Mouse (Mus musculus): ENCODE data around the gene D630045J12Rik. TPM values are rescaled to one million over a fixed set of nuclear protein-coding genes. Genes with fewer than 3 reads are reported as not detected.
A peak's percentile ranks its signal among the peaks of the same experiment; 100 is the strongest.

The D630045J12Rik gene
- polyA plus RNA-seq, 1 experiment from 2014 or later: 2.9 TPM

GRCm38 (mm10) chr6:38244806-38245205 lies 9.0 kb downstream of the D630045J12Rik start:
- Histone ChIP-seq H3K36me3 (ENCODE audit: control insufficient read depth, insufficient read depth, low read length) (no peaks in the 10 kb centered on the region), H3K27ac (ENCODE audit: low read length) (no peak overlapping the region), H3K9ac (ENCODE audit: low read length) (no peak overlapping the region), H3K4me2 (ENCODE audit: low read depth, low read length) (no peak overlapping the region), H3K4me1 (replicated peaks; ENCODE audit: control insufficient read depth, insufficient read depth, low read length) (peaks cover 6% of the 10 kb centered on the region), H3K4me3 (ENCODE audit: low read length) (no peak overlapping the region), H3K27me3 (ENCODE audit: control insufficient read depth, insufficient read depth, low read depth, low read length) (no peaks in the 10 kb centered on the region), H3K9me3 (ENCODE audit: control insufficient read depth, low read length) (no peaks in the 10 kb centered on the region)
- ATAC-seq (ENCODE audit: low read depth): no peak
- WGBS: 80% methylated on average over 3 of the region's 3 CpGs

DNA sequence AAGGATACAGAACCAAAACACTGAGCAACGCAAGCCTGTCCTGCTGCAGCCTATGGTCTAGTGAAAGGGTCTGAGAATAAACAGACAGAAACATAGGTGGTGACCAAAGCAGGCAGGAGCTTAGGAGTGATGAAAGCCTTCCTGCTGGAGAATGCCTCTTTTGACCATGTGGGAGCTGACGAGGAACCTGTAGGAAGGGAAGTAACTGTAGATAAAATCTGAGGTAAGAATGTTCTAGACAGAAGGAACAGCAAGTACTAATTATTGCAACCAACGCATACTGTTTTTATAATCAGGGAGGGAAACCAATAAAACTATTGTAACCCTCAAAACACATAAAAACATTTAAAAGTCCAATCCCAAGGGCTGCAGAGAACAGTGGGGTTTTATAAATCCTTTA lies 9.6 kb downstream of the D630045J12Rik start:
- WGBS: 69% methylated on average over 3 of the region's 3 CpGs
- ATAC-seq (ENCODE audit: low read depth): no peak

DNA sequence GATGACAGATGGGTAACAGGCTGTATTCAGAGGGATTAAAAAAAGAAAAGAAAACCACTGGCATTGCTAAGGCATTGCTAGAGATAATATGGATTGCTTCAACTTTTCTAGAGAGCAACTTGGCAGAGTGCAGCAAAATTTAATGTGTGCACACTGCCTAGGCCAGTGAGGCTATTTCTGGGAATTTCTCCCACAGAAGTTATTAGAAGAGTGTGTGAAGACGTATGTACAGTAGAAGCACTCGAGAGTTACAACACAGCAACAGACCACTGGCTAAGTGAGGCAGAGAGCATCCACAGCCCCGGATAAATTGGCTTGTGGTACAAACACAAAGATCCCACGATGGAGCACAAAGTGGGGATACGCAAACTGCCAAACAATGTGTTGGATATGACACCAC lies 11.0 kb downstream of the D630045J12Rik start:
- Histone ChIP-seq H3K4me3 (ENCODE audit: low read length) (no peak overlapping the region), H3K27me3 (ENCODE audit: control insufficient read depth, insufficient read depth, low read depth, low read length) (no peaks in the 10 kb centered on the region), H3K9ac (ENCODE audit: low read length) (no peak overlapping the region), H3K9me3 (ENCODE audit: control insufficient read depth, low read length) (no peaks in the 10 kb centered on the region), H3K27ac (ENCODE audit: low read length) (no peak overlapping the region), H3K4me1 (replicated peaks; ENCODE audit: control insufficient read depth, insufficient read depth, low read length) (peaks cover 3% of the 10 kb centered on the region; the same call in 1 of the 2 replicates), H3K36me3 (ENCODE audit: control insufficient read depth, insufficient read depth, low read length) (no peaks in the 10 kb centered on the region), H3K4me2 (ENCODE audit: low read depth, low read length) (no peak overlapping the region)
- ATAC-seq (ENCODE audit: low read depth): peak; percentile 74; the same call in 1 of the 2 replicates
- 54% methylated on average over 5 of the region's 5 CpGs for WGBS

More for the DNA sequence above, 9.6 kb downstream of the D630045J12Rik start:
- Histone ChIP-seq H3K4me2 (ENCODE audit: low read depth, low read length) (no peak overlapping the region), H3K9ac (ENCODE audit: low read length) (no peak overlapping the region), H3K9me3 (ENCODE audit: control insufficient read depth, low read length) (no peaks in the 10 kb centered on the region), H3K27me3 (ENCODE audit: control insufficient read depth, insufficient read depth, low read depth, low read length) (no peaks in the 10 kb centered on the region), H3K4me3 (ENCODE audit: low read length) (no peak overlapping the region), H3K4me1 (replicated peaks; ENCODE audit: control insufficient read depth, insufficient read depth, low read length) (peaks cover 6% of the 10 kb centered on the region), H3K27ac (ENCODE audit: low read length) (no peak overlapping the region), H3K36me3 (ENCODE audit: control insufficient read depth, insufficient read depth, low read length) (no peaks in the 10 kb centered on the region)

DNA sequence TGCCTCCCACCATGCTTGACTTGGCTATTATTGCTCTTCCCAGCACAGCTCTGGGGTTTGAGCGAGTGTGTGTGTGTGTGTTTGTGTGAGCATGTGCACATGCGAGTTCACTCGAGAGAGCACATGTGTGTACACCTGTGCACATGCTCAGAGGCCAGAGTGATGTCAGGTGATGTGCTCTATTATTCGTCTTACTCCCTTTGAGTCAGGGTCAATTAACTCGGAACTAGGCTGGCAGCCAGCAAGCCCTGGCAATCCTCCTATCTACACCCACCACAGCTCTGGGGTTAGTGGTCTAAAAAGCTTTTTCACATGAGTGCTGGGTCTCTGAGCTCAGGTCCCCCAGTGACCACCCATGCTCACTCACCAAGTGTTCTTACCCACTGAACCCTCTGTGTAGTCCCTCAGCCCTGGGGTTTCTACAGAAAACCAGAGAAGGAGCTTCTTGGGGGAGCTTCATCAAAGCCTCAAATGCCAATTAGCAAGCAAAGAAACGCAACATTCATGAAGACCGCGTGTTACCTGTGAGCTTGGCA lies 11.4 kb downstream of the D630045J12Rik start:
- Histone ChIP-seq H3K9ac (ENCODE audit: low read length) (no peak overlapping the region), H3K4me1 (replicated peaks; ENCODE audit: control insufficient read depth, insufficient read depth, low read length) (peaks cover 3% of the 10 kb centered on the region; the same call in 1 of the 2 replicates), H3K9me3 (ENCODE audit: control insufficient read depth, low read length) (no peaks in the 10 kb centered on the region), H3K36me3 (ENCODE audit: control insufficient read depth, insufficient read depth, low read length) (no peaks in the 10 kb centered on the region), H3K27me3 (ENCODE audit: control insufficient read depth, insufficient read depth, low read depth, low read length) (no peaks in the 10 kb centered on the region), H3K4me2 (ENCODE audit: low read depth, low read length) (no peak overlapping the region), H3K4me3 (ENCODE audit: low read length) (no peak overlapping the region), H3K27ac (ENCODE audit: low read length) (no peak overlapping the region)
- 82% methylated on average over 8 of the region's 8 CpGs for WGBS
- ATAC-seq (ENCODE audit: low read depth): no peak; the same call in 1 of the 2 replicates

GRCm38 (mm10) chr6:38241508-38241907 lies 12.3 kb downstream of the D630045J12Rik start:
- Histone ChIP-seq H3K36me3 (ENCODE audit: control insufficient read depth, insufficient read depth, low read length) (no peaks in the 10 kb centered on the region), H3K9ac (ENCODE audit: low read length) (no peak overlapping the region), H3K4me3 (ENCODE audit: low read length) (no peak overlapping the region), H3K27me3 (ENCODE audit: control insufficient read depth, insufficient read depth, low read depth, low read length) (no peaks in the 10 kb centered on the region), H3K4me1 (replicated peaks; ENCODE audit: control insufficient read depth, insufficient read depth, low read length) (peaks cover 3% of the 10 kb centered on the region; the same call in 1 of the 2 replicates), H3K27ac (ENCODE audit: low read length) (no peak overlapping the region), H3K9me3 (ENCODE audit: control insufficient read depth, low read length) (no peaks in the 10 kb centered on the region), H3K4me2 (ENCODE audit: low read depth, low read length) (no peak overlapping the region)
- WGBS: 76% methylated on average over 4 of the region's 4 CpGs
- no peak for ATAC-seq (ENCODE audit: low read depth)

DNA sequence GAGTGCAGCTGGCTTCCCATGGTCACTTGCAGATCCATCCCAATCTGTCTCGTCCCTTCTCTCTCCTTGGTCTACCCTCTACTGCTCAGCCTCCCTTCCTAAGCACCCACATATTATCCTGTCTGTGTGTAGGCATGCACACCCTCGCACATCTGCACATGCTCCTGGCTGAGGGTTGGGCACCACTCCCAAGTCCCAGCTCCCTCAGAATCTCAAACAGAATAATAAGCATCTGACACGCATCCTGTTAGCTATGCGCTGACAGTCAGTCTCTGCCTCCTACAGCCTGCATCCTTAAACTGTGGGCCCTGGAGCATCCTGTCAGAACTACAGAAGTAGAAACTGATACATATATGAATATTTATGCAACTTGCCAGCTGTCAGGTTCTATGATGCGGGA lies 13.2 kb downstream of the D630045J12Rik start:
- WGBS: 62% methylated on average over 5 of the region's 5 CpGs
- H3K36me3 ChIP-seq (ENCODE audit: control insufficient read depth, insufficient read depth, low read length): no peaks in the 10 kb centered on the region
- H3K4me3 ChIP-seq (ENCODE audit: low read length): no peak overlapping the region
- ATAC-seq (ENCODE audit: low read depth): no peak
- no peaks in the 10 kb centered on the region for H3K9me3 ChIP-seq (ENCODE audit: control insufficient read depth, low read length)
- no peak overlapping the region for H3K4me2 ChIP-seq (ENCODE audit: low read depth, low read length)
- H3K27me3 ChIP-seq (ENCODE audit: control insufficient read depth, insufficient read depth, low read depth, low read length): no peaks in the 10 kb centered on the region
- no peak overlapping the region for H3K27ac ChIP-seq (ENCODE audit: low read length)
- no peak overlapping the region for H3K9ac ChIP-seq (ENCODE audit: low read length)
- peaks cover 3% of the 10 kb centered on the region; the same call in 1 of the 2 replicates for H3K4me1 ChIP-seq (replicated peaks; ENCODE audit: control insufficient read depth, insufficient read depth, low read length)

DNA sequence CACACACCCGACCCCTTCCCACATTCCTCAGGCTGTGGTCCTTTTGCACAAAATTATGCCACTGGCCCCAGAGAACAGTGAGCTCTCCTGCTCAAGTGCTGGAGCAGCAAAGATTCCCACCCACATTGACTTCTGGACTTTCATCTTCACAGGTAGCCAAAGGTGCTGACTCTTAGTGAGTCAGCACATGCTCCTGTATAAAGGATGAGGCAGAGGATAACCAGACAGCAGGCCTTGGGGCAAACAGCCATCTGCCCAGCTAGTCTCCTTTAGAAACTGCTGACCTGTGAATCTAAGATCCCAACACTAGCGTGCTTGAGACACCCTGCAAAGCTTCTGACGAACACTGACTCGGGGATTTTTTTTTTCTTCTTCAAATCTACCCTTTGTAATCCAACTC lies 15.4 kb downstream of the D630045J12Rik start:
- WGBS: 71% methylated on average over 4 of the region's 4 CpGs
- Histone ChIP-seq H3K4me2 (ENCODE audit: low read depth, low read length) (no peak overlapping the region), H3K4me1 (replicated peaks; ENCODE audit: control insufficient read depth, insufficient read depth, low read length) (peaks cover 3% of the 10 kb centered on the region; the same call in 1 of the 2 replicates), H3K27me3 (ENCODE audit: control insufficient read depth, insufficient read depth, low read depth, low read length) (no peaks in the 10 kb centered on the region), H3K36me3 (ENCODE audit: control insufficient read depth, insufficient read depth, low read length) (no peaks in the 10 kb centered on the region), H3K4me3 (ENCODE audit: low read length) (no peak overlapping the region), H3K9ac (ENCODE audit: low read length) (no peak overlapping the region), H3K9me3 (ENCODE audit: control insufficient read depth, low read length) (no peaks in the 10 kb centered on the region), H3K27ac (ENCODE audit: low read length) (no peak overlapping the region)
- no peak for ATAC-seq (ENCODE audit: low read depth)

DNA sequence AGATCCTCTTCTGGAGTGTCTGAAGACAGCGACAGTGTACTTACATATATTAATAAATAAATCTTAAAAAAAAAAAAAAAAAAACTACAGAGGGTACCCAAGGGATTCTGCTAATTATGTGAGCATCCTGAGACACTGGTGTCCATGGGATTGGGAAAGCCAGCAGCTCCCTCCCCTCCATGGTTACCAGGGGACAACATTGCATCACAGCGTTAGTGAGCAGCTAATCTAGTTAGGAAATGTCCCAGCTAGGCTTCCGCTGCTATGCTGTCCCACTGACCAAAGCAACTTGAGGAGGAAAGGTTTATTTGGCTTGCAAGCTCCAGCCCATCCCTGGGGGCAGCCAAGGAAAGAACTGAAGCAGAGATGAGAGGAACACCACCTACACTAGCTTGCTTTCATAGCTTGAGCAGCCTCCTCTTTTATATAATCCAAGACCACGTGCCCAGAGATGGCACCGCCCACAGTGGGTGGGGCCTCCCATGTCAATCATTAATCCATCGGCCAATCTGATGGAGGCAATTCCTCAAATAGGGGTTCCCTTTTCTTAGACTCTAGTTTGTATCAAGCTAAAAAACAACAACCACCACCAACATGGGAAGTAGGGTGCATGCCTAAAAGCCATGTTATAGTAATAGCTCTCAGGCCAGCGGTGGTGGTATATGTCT lies 17.7 kb downstream of the D630045J12Rik start:
- H3K4me3 ChIP-seq (ENCODE audit: low read length): no peak overlapping the region
- WGBS: 80% methylated on average over 7 of the region's 7 CpGs
- no peak overlapping the region for H3K9ac ChIP-seq (ENCODE audit: low read length)
- peaks cover 12% of the 10 kb centered on the region for H3K4me1 ChIP-seq (replicated peaks; ENCODE audit: control insufficient read depth, insufficient read depth, low read length)
- H3K9me3 ChIP-seq (ENCODE audit: control insufficient read depth, low read length): no peaks in the 10 kb centered on the region
- H3K36me3 ChIP-seq (ENCODE audit: control insufficient read depth, insufficient read depth, low read length): no peaks in the 10 kb centered on the region
- no peak for ATAC-seq (ENCODE audit: low read depth)
- no peaks in the 10 kb centered on the region for H3K27me3 ChIP-seq (ENCODE audit: control insufficient read depth, insufficient read depth, low read depth, low read length)
- H3K4me2 ChIP-seq (ENCODE audit: low read depth, low read length): no peak overlapping the region
- no peak overlapping the region for H3K27ac ChIP-seq (ENCODE audit: low read length)

DNA sequence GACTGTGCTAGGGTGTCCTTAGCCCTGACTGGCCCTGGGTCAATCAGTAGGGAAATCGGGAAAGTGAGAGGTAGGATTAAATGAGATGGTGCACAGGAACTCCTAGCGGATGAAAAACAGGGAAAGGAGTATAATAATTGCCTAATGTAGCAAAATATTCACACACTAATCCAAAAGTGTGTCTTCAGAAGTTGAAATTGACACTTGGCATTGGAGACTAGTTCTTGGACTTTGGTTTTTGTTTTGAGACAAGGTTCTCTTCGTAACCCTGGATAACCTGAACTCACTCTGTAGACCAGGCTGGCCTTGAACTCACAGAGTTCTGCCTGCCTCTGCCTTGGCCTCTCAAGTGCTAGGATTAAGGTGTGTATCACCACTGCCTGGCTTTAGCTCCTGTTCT lies 20.0 kb downstream of the D630045J12Rik start:
- Histone ChIP-seq H3K4me3 (ENCODE audit: low read length) (no peak overlapping the region), H3K4me2 (ENCODE audit: low read depth, low read length) (no peak overlapping the region), H3K36me3 (ENCODE audit: control insufficient read depth, insufficient read depth, low read length) (no peaks in the 10 kb centered on the region), H3K9me3 (ENCODE audit: control insufficient read depth, low read length) (no peaks in the 10 kb centered on the region), H3K9ac (ENCODE audit: low read length) (no peak overlapping the region), H3K27me3 (ENCODE audit: control insufficient read depth, insufficient read depth, low read depth, low read length) (no peaks in the 10 kb centered on the region), H3K4me1 (replicated peaks; ENCODE audit: control insufficient read depth, insufficient read depth, low read length) (peaks cover 9% of the 10 kb centered on the region), H3K27ac (ENCODE audit: low read length) (no peak overlapping the region)
- WGBS: 96% methylated on average over 3 of the region's 3 CpGs
- ATAC-seq (ENCODE audit: low read depth): no peak

All from lung, embryonic 16.5 days (tissue).